Comparison of ENCODE assay signal across 26 mouse cellular contexts in the genomic region with DNA sequence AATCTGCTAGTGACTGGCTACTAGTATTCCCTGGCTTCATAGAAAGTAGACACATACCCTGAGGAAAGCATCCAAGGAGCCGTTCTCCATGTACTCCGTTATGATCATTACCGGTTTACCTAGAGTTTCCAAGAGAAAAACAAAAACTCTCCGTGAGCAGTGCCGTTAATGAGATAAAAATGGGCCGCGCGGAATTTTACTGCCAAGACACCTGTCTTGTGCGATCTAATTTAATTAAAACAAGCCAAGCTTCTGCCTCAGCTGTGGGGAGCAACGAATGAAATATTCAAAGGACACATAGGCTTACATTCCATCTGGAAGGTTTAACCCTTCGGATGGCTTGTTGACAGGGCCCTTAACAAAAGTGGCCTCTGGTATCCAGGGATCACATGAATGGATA.
DNase-seq lines count a peak whose midpoint lies in the region; ATAC-seq and TF ChIP-seq lines count a peak whose summit lies in the region.
"Had no signal": no experiment of that assay in that cellular context is flagged by ENCODE, and none has a peak within 500 bp of the region (broad histone marks: within the 10 kb centered on the region; RNA-seq: fewer than 3 reads in every experiment).

No protein-coding gene starts in this region.

- no peak overlapping the region for H3K4me3 ChIP-seq in forebrain, embryonic 13.5 days
- no peak overlapping the region for H3K4me3 ChIP-seq in forebrain, embryonic 10.5 days
- no peak overlapping the region for H3K4me3 ChIP-seq in midbrain, embryonic 15.5 days
- no peak overlapping the region for H3K4me3 ChIP-seq in midbrain, embryonic 16.5 days (ENCODE audit: low read depth, low read length)
- no peak overlapping the region for H3K4me3 ChIP-seq in hindbrain, embryonic 14.5 days (replicated peaks; ENCODE audit: low read length)
- no peak overlapping the region for H3K4me3 ChIP-seq in liver, postnatal 0 days (ENCODE audit: low read depth, low read length)
- H3K4me3 ChIP-seq in thymus, adult 2 months (ENCODE audit: control insufficient read depth, insufficient read depth, low read length), result no peak overlapping the region
- H3K4me3 ChIP-seq: embryonic facial prominence, embryonic 13.5 days; erythroblast, embryonic 14.5 days; heart, embryonic 10.5 days; intestine, embryonic 15.5 days; limb, embryonic 13.5 days; liver, embryonic 13.5 days; neural tube, embryonic 12.5 days; stomach, embryonic 15.5 days had no signal

- no peak for TF ChIP-seq CTCF in liver, postnatal 0 days (IDR thresholded peaks at IDR 0.05; ENCODE audit: low read depth)
- no peak for TF ChIP-seq CTCF in thymus, adult 2 months (IDR thresholded peaks at IDR 0.05; ENCODE audit: borderline replicate concordance, control insufficient read depth, extremely low read depth, insufficient read depth, low read length, poor library complexity)

- H3K9ac ChIP-seq in forebrain, embryonic 13.5 days, result no peak overlapping the region
- no peak overlapping the region for H3K9ac ChIP-seq in midbrain, embryonic 15.5 days
- no peak overlapping the region for H3K9ac ChIP-seq in midbrain, embryonic 16.5 days (ENCODE audit: low read depth, low read length)
- H3K9ac ChIP-seq in hindbrain, embryonic 14.5 days, result no peak overlapping the region
- H3K9ac ChIP-seq in liver, postnatal 0 days (replicated peaks), result no peak overlapping the region
- H3K9ac ChIP-seq: embryonic facial prominence, embryonic 13.5 days; intestine, embryonic 15.5 days; limb, embryonic 13.5 days; liver, embryonic 13.5 days; lung, embryonic 14.5 days; neural tube, embryonic 12.5 days; stomach, embryonic 15.5 days had no signal

- no peak for DNase-seq in forebrain, embryonic 10.5 days (ENCODE audit: extremely low spot score, low spot score)
- DNase-seq in hindbrain, embryonic 14.5 days (ENCODE audit: low spot score), result no peak
- peak; percentile 23 for DNase-seq in retina, postnatal 1 day
- DNase-seq in liver, postnatal 0 days, result no peak
- no peak for DNase-seq in thymus, adult 2 months
- DNase-seq: adrenal gland, postnatal 25 days; cerebellum, adult 9-10 months; heart, postnatal 4 days; kidney, adult 8-10 months; kidney, postnatal 14 days; layer of hippocampus, postnatal 36 days; liver, embryonic 13.5 days; lung, embryonic 14.5 days; right cerebral cortex, adult 18-20 months; thymus, postnatal 36 days had no signal

- no peak for TF ChIP-seq EP300 in liver, postnatal 0 days (IDR thresholded peaks at IDR 0.05; ENCODE audit: low read depth)

- 39% methylated on average over 11 of the region's 11 CpGs for WGBS in forebrain, embryonic 13.5 days
- WGBS in forebrain, embryonic 10.5 days, result 85% methylated on average over 11 of the region's 11 CpGs
- 42% methylated on average over 11 of the region's 11 CpGs for WGBS in midbrain, embryonic 15.5 days
- WGBS in midbrain, embryonic 16.5 days, result 46% methylated on average over 11 of the region's 11 CpGs
- 22% methylated on average over 11 of the region's 11 CpGs for WGBS in hindbrain, embryonic 14.5 days
- 86% methylated on average over 11 of the region's 11 CpGs for WGBS in liver, postnatal 0 days (ENCODE audit: insufficient replicate concordance)
- 96% methylated on average over 11 of the region's 11 CpGs for WGBS in thymus, adult 2 months

- no peaks in the 10 kb centered on the region for H3K9me3 ChIP-seq in forebrain, embryonic 13.5 days (replicated peaks)
- no peaks in the 10 kb centered on the region for H3K9me3 ChIP-seq in forebrain, embryonic 10.5 days
- H3K9me3 ChIP-seq in midbrain, embryonic 15.5 days, result no peaks in the 10 kb centered on the region
- no peaks in the 10 kb centered on the region for H3K9me3 ChIP-seq in midbrain, embryonic 16.5 days (replicated peaks; ENCODE audit: control insufficient read depth, low read length, poor library complexity, severe bottlenecking)
- H3K9me3 ChIP-seq in hindbrain, embryonic 14.5 days (ENCODE audit: control insufficient read depth, low read length), result no peaks in the 10 kb centered on the region
- H3K9me3 ChIP-seq in liver, postnatal 0 days (ENCODE audit: low read length), result no peaks in the 10 kb centered on the region
- H3K9me3 ChIP-seq: embryonic facial prominence, embryonic 13.5 days; heart, embryonic 10.5 days; intestine, embryonic 15.5 days; limb, embryonic 13.5 days; liver, embryonic 13.5 days; neural tube, embryonic 12.5 days; stomach, embryonic 15.5 days had no signal

- peaks cover 71% of the 10 kb centered on the region for H3K4me1 ChIP-seq in forebrain, embryonic 13.5 days
- peaks cover 28% of the 10 kb centered on the region for H3K4me1 ChIP-seq in forebrain, embryonic 10.5 days
- H3K4me1 ChIP-seq in midbrain, embryonic 15.5 days, result peaks cover 11% of the 10 kb centered on the region; the same call in 1 of the 2 replicates
- H3K4me1 ChIP-seq in midbrain, embryonic 16.5 days (ENCODE audit: control insufficient read depth, insufficient read depth, low read length), result peaks cover 2% of the 10 kb centered on the region
- H3K4me1 ChIP-seq in hindbrain, embryonic 14.5 days (replicated peaks; ENCODE audit: control insufficient read depth, insufficient read depth, low read length), result peaks cover 22% of the 10 kb centered on the region
- no peaks in the 10 kb centered on the region for H3K4me1 ChIP-seq in liver, postnatal 0 days (ENCODE audit: insufficient read depth)
- no peaks in the 10 kb centered on the region for H3K4me1 ChIP-seq in thymus, adult 2 months (replicated peaks; ENCODE audit: control insufficient read depth, insufficient read depth, low read length)
- H3K4me1 ChIP-seq: intestine, embryonic 15.5 days; liver, embryonic 13.5 days; stomach, embryonic 15.5 days had no signal

- peak overlapping the region; percentile 62 for H3K27ac ChIP-seq in forebrain, embryonic 13.5 days
- no peak overlapping the region for H3K27ac ChIP-seq in forebrain, embryonic 10.5 days
- H3K27ac ChIP-seq in midbrain, embryonic 15.5 days, result 0 out of 2 replicates have a peak overlapping the region, but pooled peaks have one; percentile 0
- H3K27ac ChIP-seq in midbrain, embryonic 16.5 days (ENCODE audit: low read length), result no peak overlapping the region
- H3K27ac ChIP-seq in hindbrain, embryonic 14.5 days, result peak overlapping the region; percentile 20; the same call in 1 of the 2 replicates
- no peak overlapping the region for H3K27ac ChIP-seq in liver, postnatal 0 days (ENCODE audit: low read depth)
- H3K27ac ChIP-seq in thymus, adult 2 months (ENCODE audit: control insufficient read depth, insufficient read depth, low read length), result no peak overlapping the region
- H3K27ac ChIP-seq: embryonic facial prominence, embryonic 13.5 days; heart, embryonic 10.5 days; intestine, embryonic 15.5 days; limb, embryonic 13.5 days; liver, embryonic 13.5 days; neural tube, embryonic 12.5 days; stomach, embryonic 15.5 days had no signal

- H3K36me3 ChIP-seq in forebrain, embryonic 13.5 days (ENCODE audit: poor library complexity, severe bottlenecking), result peaks cover 80% of the 10 kb centered on the region
- H3K36me3 ChIP-seq in forebrain, embryonic 10.5 days (replicated peaks), result peaks cover 97% of the 10 kb centered on the region
- H3K36me3 ChIP-seq in midbrain, embryonic 15.5 days (replicated peaks), result 0 out of 2 replicates have a peak, but pooled peaks cover 3% of the 10 kb centered on the region
- peaks cover 3% of the 10 kb centered on the region; the same call in 1 of the 2 replicates for H3K36me3 ChIP-seq in midbrain, embryonic 16.5 days (ENCODE audit: control insufficient read depth, insufficient read depth, low read length)
- H3K36me3 ChIP-seq in hindbrain, embryonic 14.5 days (replicated peaks; ENCODE audit: control insufficient read depth, insufficient read depth), result 0 out of 2 replicates have a peak, but pooled peaks cover 4% of the 10 kb centered on the region
- no peaks in the 10 kb centered on the region for H3K36me3 ChIP-seq in liver, postnatal 0 days (replicated peaks; ENCODE audit: insufficient read depth, low read length)
- no peaks in the 10 kb centered on the region for H3K36me3 ChIP-seq in thymus, adult 2 months (ENCODE audit: control insufficient read depth, insufficient read depth, low read length)
- H3K36me3 ChIP-seq: liver, embryonic 13.5 days; stomach, embryonic 15.5 days had no signal

- no peak; the same call in 1 of the 2 replicates for ATAC-seq in forebrain, embryonic 13.5 days
- no peak for ATAC-seq in midbrain, embryonic 15.5 days (replicated peaks)
- no peak for ATAC-seq in midbrain, embryonic 16.5 days
- ATAC-seq in hindbrain, embryonic 14.5 days (ENCODE audit: low FRiP score), result no peak
- no peak for ATAC-seq in liver, postnatal 0 days
- ATAC-seq: CD4-positive, CD25-positive, alpha-beta regulatory T cell, adult 4 months; intestine, embryonic 15.5 days had no signal

- H3K4me2 ChIP-seq in forebrain, embryonic 13.5 days, result no peak overlapping the region
- H3K4me2 ChIP-seq in midbrain, embryonic 15.5 days, result peak overlapping the region; percentile 7; the same call in 1 of the 2 replicates
- no peak overlapping the region for H3K4me2 ChIP-seq in midbrain, embryonic 16.5 days (ENCODE audit: low read length)
- H3K4me2 ChIP-seq in hindbrain, embryonic 14.5 days (replicated peaks), result no peak overlapping the region
- H3K4me2 ChIP-seq in liver, postnatal 0 days (ENCODE audit: low read depth, low read length), result no peak overlapping the region
- H3K4me2 ChIP-seq: embryonic facial prominence, embryonic 13.5 days; intestine, embryonic 15.5 days; limb, embryonic 13.5 days; liver, embryonic 13.5 days; lung, embryonic 14.5 days; neural tube, embryonic 12.5 days; stomach, embryonic 15.5 days had no signal

- no peaks in the 10 kb centered on the region for H3K27me3 ChIP-seq in forebrain, embryonic 13.5 days
- no peaks in the 10 kb centered on the region for H3K27me3 ChIP-seq in forebrain, embryonic 10.5 days (ENCODE audit: poor library complexity, severe bottlenecking)
- H3K27me3 ChIP-seq in midbrain, embryonic 15.5 days (replicated peaks), result no peaks in the 10 kb centered on the region
- no peaks in the 10 kb centered on the region for H3K27me3 ChIP-seq in midbrain, embryonic 16.5 days (ENCODE audit: control insufficient read depth, insufficient read depth, low read depth, low read length)
- no peaks in the 10 kb centered on the region for H3K27me3 ChIP-seq in hindbrain, embryonic 14.5 days (ENCODE audit: control insufficient read depth, insufficient read depth, low read length)
- no peaks in the 10 kb centered on the region for H3K27me3 ChIP-seq in liver, postnatal 0 days (ENCODE audit: insufficient read depth, low read length)
- no peaks in the 10 kb centered on the region for H3K27me3 ChIP-seq in thymus, adult 2 months (ENCODE audit: control insufficient read depth, insufficient read depth, low read length)
- H3K27me3 ChIP-seq: embryonic facial prominence, embryonic 13.5 days; intestine, embryonic 15.5 days; limb, embryonic 13.5 days; liver, embryonic 13.5 days; neural tube, embryonic 12.5 days; stomach, embryonic 15.5 days had no signal

- TF ChIP-seq POLR2A in thymus, adult 2 months (IDR thresholded peaks at IDR 0.05; ENCODE audit: control insufficient read depth, extremely low read depth, insufficient read depth, low read length, poor library complexity), result no peak

Comparison
In these comparisons a context has a peak if more than half of its experiments do, and no peak if none do; other contexts are left out.
1. H3K27ac ChIP-seq: peak in forebrain, embryonic 13.5 days (single experiment), midbrain, embryonic 15.5 days (single experiment) and hindbrain, embryonic 14.5 days (single experiment); none in forebrain, embryonic 10.5 days (single experiment), midbrain, embryonic 16.5 days (single experiment), liver, postnatal 0 days (single experiment) and thymus, adult 2 months (single experiment).